Mouse (Mus musculus) heart, embryonic 16.5 days (tissue): ENCODE data around the gene Lclat1. TPM values are rescaled to one million over a fixed set of nuclear protein-coding genes. Genes with fewer than 3 reads are reported as not detected.

Source experiments
- ATAC-seq: fragments of 200-750 bp; cut with Nextera tagmentation; replicated peaks from 2 replicates; pipeline ENCODE4 v1.8.0; 2017; ENCODE audit warnings: moderate number of reproducible peaks; ENCODE audit not compliant: insufficient read depth, low FRiP score; ENCODE audit errors: extremely low read depth
- H3K27ac ChIP-seq: fragments of 300-500 bp; sonication (generic); 2 replicates; pipeline ENCODE4 v1.5.1; 2014; ENCODE audit warnings: mild to moderate bottlenecking, low read length, control low read depth, moderate library complexity
- H3K27me3 ChIP-seq: fragments of 300-500 bp; sonication (generic); 2 replicates; pipeline ENCODE4 v1.6.1; 2014; ENCODE audit warnings: low read length, mixed read lengths; ENCODE audit not compliant: control insufficient read depth, insufficient read depth
- H3K36me3 ChIP-seq: fragments of 300-500 bp; sonication (generic); 2 replicates; pipeline ENCODE4 v1.6.1; 2014; ENCODE audit not compliant: control insufficient read depth, insufficient read depth
- H3K4me1 ChIP-seq: fragments of 300-500 bp; sonication (generic); 2 replicates; pipeline ENCODE4 v1.6.1; 2014; ENCODE audit warnings: low read length, mixed read lengths; ENCODE audit not compliant: control insufficient read depth, insufficient read depth
- H3K4me2 ChIP-seq: fragments of 300-500 bp; sonication (generic); 2 replicates; pipeline ENCODE4 v1.6.1; 2014; ENCODE audit warnings: low read depth, mild to moderate bottlenecking, control low read depth, low read length
- H3K4me3 ChIP-seq: fragments of 300-500 bp; sonication (generic); 2 replicates; pipeline ENCODE4 v1.5.1; 2014; ENCODE audit warnings: mild to moderate bottlenecking, control low read depth, low read length
- H3K9ac ChIP-seq: fragments of 300-500 bp; sonication (generic); 2 replicates; pipeline ENCODE4 v1.6.1; 2014; ENCODE audit warnings: low read length, control low read depth
- H3K9me3 ChIP-seq: fragments of 300-500 bp; sonication (generic); replicated peaks from 2 replicates; pipeline ENCODE4 v1.6.1; 2016; ENCODE audit warnings: low read length; ENCODE audit not compliant: control insufficient read depth
- whole genome bisulfite sequencing: fragments of 180-500 bp; shearing (Covaris S2); extraction: QIAGEN DNeasy Blood & Tissue Kit; methylation state at CpG from one replicate; pipeline ENCODE4 v1.1.7; 2014; 5-methylcytosine and 5-hydroxymethylcytosine counted together
- polyA plus RNA-seq: library from polyadenylated mRNA; unstranded; fragments of >200 nt; fragmentation: Nextera tagmentation; extraction: Ambion mirVana; gene quantifications from 2 replicates; pipeline ENCODE4 v1.2.1, GENCODE M21; 2015

Gene Lclat1
- 39.5 and 49.2 TPM in 2 replicates for polyA plus RNA-seq

DNA sequence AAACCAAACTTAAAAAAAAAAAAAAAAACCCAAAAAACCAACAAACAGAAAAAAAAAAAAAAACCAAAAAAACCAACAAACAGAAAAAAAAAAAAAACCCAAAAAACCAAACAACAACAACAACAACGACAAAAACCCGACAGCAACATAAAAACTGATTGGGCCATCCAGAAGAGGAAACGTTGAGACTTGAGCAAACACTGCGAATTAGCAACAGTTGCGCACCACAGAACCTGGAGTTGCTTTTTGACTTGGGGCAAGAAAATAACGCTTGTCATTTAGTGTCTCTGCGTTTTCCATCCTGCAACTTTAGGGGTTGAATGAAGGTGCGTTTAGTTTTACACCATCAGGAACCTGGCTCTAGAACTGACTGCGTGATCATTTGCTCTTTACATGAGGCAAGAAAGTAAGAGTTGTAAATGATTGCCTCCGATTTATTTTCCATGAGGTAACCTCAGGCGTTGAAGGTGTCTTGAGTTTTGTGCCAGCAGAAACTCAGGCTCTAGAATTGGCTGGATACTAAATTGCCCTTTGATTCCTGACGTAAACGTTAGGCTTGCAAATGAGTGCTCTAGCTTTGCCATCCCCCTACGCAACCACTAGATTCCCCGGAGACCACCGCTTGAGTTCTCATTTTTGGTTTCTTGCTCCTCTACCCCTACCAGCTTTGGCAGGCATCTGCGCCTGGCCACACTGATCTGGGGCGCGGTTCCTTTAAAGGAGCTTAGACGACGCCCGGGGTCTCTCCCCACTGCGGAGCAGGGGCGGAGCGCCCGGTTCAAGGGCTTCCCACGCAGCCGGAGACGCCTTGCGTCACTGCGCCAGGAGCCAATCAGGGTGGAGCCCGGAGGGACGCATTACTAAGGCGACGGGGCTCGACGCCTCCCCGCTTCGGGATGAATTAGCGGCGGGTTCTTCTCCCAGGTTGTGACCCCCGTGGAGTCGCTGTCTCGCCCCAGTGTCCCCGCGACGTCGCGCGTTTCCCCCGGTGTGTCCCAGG, at the start of gene Lclat1:
Gene Lclat1 (plus strand): TSS at position 828 of the 1,000 bp plus-strand sequence.
- H3K4me3 ChIP-seq: peak within 1 kb of the TSS; percentile 78
- whole genome bisulfite sequencing: 6% methylated on average over 49 of the region's 51 CpGs
- ATAC-seq: peak; percentile 99
- H3K9me3 ChIP-seq: no peaks in the 10 kb centered on the region
- H3K9ac ChIP-seq: peak within 1 kb of the TSS; percentile 88
- peak within 1 kb of the TSS; percentile 84 for H3K4me2 ChIP-seq
- H3K36me3 ChIP-seq: no peaks in the 10 kb centered on the region
- H3K27me3 ChIP-seq: no peaks in the 10 kb centered on the region
- peaks cover 25% of the 10 kb centered on the region for H3K4me1 ChIP-seq
- H3K27ac ChIP-seq: peak within 1 kb of the TSS; percentile 78

GRCm38 (mm10) chr17:73058319-73058718, 49.5 kb upstream of the Lclat1 start:
- H3K9ac ChIP-seq: no peak overlapping the region
- H3K4me1 ChIP-seq: peaks cover 10% of the 10 kb centered on the region
- 29% methylated on average over 5 of the region's 5 CpGs for WGBS
- H3K27me3 ChIP-seq: no peaks in the 10 kb centered on the region
- ATAC-seq: peak; percentile 21; the same call in 1 of the 2 replicates
- H3K4me3 ChIP-seq: no peak overlapping the region
- no peaks in the 10 kb centered on the region for H3K36me3 ChIP-seq
- no peaks in the 10 kb centered on the region for H3K9me3 ChIP-seq
- H3K4me2 ChIP-seq: no peak overlapping the region
- H3K27ac ChIP-seq: peak overlapping the region; percentile 24

GRCm38 (mm10) chr17:73060224-73060896, 47.4 kb upstream of the Lclat1 start:
- ATAC-seq: no peak
- Histone ChIP-seq H3K9me3 (no peaks in the 10 kb centered on the region), H3K4me3 (no peak overlapping the region), H3K27ac (no peak overlapping the region), H3K4me1 (peaks cover 6% of the 10 kb centered on the region), H3K27me3 (no peaks in the 10 kb centered on the region), H3K9ac (no peak overlapping the region), H3K36me3 (no peaks in the 10 kb centered on the region), H3K4me2 (no peak overlapping the region)
- 50% methylated on average over 3 of the region's 3 CpGs for WGBS

DNA sequence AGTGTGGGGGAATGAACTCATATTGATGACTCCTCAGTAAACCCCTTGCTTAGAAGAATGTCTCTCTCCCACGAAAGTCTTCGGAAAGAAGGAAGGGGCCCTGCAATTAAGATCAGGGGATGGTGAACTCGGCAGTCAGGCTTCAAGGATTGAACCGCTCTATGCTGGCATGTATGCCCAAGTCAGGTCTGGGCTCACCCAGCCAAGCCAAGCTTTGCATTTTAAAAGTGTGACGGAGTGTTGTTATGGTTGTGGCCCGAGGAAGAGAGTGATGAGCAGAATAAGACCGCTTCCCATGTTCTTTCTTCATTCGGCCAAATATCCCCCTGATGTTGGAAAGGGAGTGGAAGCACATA, 46.9 kb upstream of the Lclat1 start:
- 69% methylated on average over 8 of the region's 8 CpGs for WGBS
- no peak overlapping the region for H3K4me2 ChIP-seq
- ATAC-seq: no peak
- H3K9me3 ChIP-seq: no peaks in the 10 kb centered on the region
- no peak overlapping the region for H3K27ac ChIP-seq
- H3K9ac ChIP-seq: no peak overlapping the region
- H3K4me1 ChIP-seq: peaks cover 7% of the 10 kb centered on the region
- H3K4me3 ChIP-seq: no peak overlapping the region
- H3K36me3 ChIP-seq: no peaks in the 10 kb centered on the region
- no peaks in the 10 kb centered on the region for H3K27me3 ChIP-seq

DNA sequence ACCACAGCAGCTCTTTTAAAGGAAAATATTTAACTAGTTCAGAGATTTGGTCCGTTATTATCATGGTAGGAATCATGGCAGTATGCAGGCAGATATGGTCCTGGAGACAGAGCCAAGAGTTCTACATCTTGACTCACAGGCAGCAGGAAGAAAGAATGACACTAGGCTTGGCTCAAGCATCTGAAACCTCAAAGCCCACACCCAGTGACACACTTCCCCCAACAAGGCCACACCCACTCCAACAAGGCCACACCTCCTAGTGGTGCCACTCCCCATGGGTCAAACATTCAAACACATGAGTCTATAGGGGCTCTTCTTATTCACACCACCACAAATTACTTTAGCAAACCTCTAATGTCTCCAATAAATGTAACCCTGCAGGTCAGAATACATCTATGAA, 45.1 kb upstream of the Lclat1 start:
- Histone ChIP-seq H3K4me3 (no peak overlapping the region), H3K9me3 (no peaks in the 10 kb centered on the region), H3K4me2 (no peak overlapping the region), H3K36me3 (no peaks in the 10 kb centered on the region), H3K27ac (no peak overlapping the region), H3K9ac (no peak overlapping the region), H3K27me3 (no peaks in the 10 kb centered on the region), H3K4me1 (peaks cover 25% of the 10 kb centered on the region)
- WGBS: 55% methylated on average over 1 of the region's 1 CpGs
- ATAC-seq: no peak

GRCm38 (mm10) chr17:73063299-73063698, 44.5 kb upstream of the Lclat1 start:
- H3K27ac ChIP-seq: no peak overlapping the region
- H3K4me1 ChIP-seq: peaks cover 30% of the 10 kb centered on the region
- H3K9ac ChIP-seq: no peak overlapping the region
- H3K4me2 ChIP-seq: no peak overlapping the region
- 77% methylated on average over 2 of the region's 2 CpGs for WGBS
- no peak overlapping the region for H3K4me3 ChIP-seq
- no peak for ATAC-seq
- no peaks in the 10 kb centered on the region for H3K9me3 ChIP-seq
- no peaks in the 10 kb centered on the region for H3K27me3 ChIP-seq
- no peaks in the 10 kb centered on the region for H3K36me3 ChIP-seq

DNA sequence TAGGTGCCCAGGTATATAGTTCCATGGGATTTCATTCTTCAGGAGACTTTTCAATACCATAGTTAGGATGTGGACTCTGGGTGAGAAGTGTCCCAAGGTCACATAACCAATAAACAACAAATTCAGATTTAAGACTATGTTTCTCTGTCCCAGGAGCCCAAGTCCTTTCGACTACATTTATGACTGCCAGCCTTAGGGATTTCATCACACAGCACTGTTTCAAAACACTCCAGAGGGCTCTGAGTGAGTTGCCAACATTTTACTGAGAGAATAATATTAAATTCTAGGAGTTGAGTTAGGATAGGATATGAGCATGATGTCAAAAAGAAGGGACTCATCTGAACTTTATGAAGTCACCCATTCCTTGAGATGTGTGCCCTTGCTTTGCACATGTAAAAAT, 44.0 kb upstream of the Lclat1 start:
- Histone ChIP-seq H3K4me2 (no peak overlapping the region), H3K9me3 (no peaks in the 10 kb centered on the region), H3K36me3 (no peaks in the 10 kb centered on the region), H3K27ac (no peak overlapping the region), H3K9ac (no peak overlapping the region), H3K4me1 (peaks cover 30% of the 10 kb centered on the region), H3K27me3 (no peaks in the 10 kb centered on the region), H3K4me3 (no peak overlapping the region)
- 84% methylated on average over 1 of the region's 1 CpGs for WGBS
- ATAC-seq: no peak

- ATAC-seq: no peak
- Histone ChIP-seq H3K4me1 (peaks cover 47% of the 10 kb centered on the region), H3K9me3 (no peaks in the 10 kb centered on the region), H3K36me3 (no peaks in the 10 kb centered on the region), H3K27ac (peak overlapping the region; percentile 94), H3K4me3 (no peak overlapping the region), H3K27me3 (no peaks in the 10 kb centered on the region), H3K4me2 (no peak overlapping the region), H3K9ac (0 out of 2 replicates have a peak overlapping the region, but pooled peaks have one; percentile 50)
- 68% methylated on average over 9 of the region's 9 CpGs for WGBS
These were observed 41.2 kb upstream of the Lclat1 start for GRCm38 (mm10) chr17:73066387-73067169.
